Mouse (Mus musculus): ENCODE results near the gene 9430097D07Rik. TPM values are rescaled to one million over a fixed set of nuclear protein-coding genes. Genes with fewer than 3 reads are reported as not detected.

Gene 9430097D07Rik
- polyA plus RNA-seq, 1 experiment = 0.04 TPM

DNA sequence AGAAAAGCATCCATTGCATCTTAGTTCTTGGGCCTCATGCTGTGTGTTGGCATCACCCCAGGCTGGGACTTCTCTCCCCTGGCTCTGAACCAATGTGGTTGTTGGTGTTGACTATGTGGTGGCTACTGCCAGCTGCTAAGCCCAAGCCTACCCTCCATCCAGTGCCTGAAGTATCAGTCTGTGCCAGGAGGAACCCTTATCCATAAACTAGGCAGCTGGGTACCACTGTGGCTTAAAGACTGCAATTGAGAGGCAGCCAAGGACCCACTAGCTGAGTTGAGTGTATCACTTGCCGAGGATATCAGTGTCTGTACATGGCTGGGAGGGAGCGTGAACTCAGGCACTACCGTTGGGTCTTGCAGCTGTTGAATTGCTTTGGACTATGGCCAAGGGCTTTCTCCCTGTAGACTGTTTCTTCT lies 32.4 kb downstream of the 9430097D07Rik start:
- no peaks in the 10 kb centered on the region for H3K79me2 ChIP-seq (ENCODE audit: control insufficient read depth, insufficient read depth)
- no peaks in the 10 kb centered on the region for H3K36me3 ChIP-seq (ENCODE audit: control insufficient read depth, insufficient read depth)
- TF ChIP-seq MYOD1 (IDR thresholded peaks at IDR 0.05; ENCODE audit: control insufficient read depth in 1 of 3, insufficient read length in 2 of 3, low read depth in 2 of 3) = peak in 2 of 3 experiments; percentile 73 to 79
- TF ChIP-seq E2F4 (IDR thresholded peaks at IDR 0.05; ENCODE audit: insufficient read depth) = no peak
- peak in 2 of 3 experiments; percentile 5 to 57 for TF ChIP-seq MYOG (IDR thresholded peaks at IDR 0.05; ENCODE audit: control insufficient read depth in 1 of 3, insufficient read depth in 1 of 3, insufficient read length in 2 of 3, low read depth in 2 of 3)
- TF ChIP-seq SRF (IDR thresholded peaks at IDR 0.05; ENCODE audit: control insufficient read depth, insufficient read length, low read depth) = no peak
- no peak overlapping the region for H3K4me2 ChIP-seq (ENCODE audit: low read depth)
- no peak overlapping the region for H3ac ChIP-seq (ENCODE audit: control insufficient read depth, insufficient read length)
- no peaks in the 10 kb centered on the region for H3K27me3 ChIP-seq (ENCODE audit: control insufficient read depth, insufficient read depth, insufficient read length)
- H3K4me3 ChIP-seq = no peak overlapping the region

DNA sequence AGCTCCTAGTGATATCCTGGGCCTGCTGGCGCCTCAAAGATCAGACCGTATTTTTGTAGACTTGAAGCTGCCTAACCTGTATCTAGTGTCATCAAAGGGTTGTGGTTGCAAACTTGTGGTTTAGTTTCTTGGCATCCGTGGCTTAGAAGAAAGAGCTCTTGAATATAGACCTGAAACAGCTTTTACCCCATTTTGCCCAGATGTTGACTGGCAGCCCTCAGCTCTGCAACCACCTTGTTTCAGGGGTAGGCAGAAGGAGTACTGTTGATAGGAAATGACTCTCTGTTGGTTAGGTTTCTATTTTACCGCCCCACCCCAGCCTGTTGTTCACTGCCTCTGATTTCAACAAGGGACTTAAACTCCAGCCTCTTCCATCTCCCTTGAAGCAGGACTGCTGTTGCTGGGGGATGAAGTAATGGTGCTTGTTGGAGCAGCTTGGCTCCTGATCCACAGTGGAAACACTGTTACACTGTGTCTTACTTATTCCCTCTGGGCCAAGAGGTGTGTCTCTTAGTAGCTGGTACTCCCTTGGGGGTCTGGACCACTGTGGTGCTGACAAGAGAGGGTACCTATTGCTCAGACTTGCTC lies 33.4 kb downstream of the 9430097D07Rik start:
- no peaks in the 10 kb centered on the region for H3K79me2 ChIP-seq (ENCODE audit: control insufficient read depth, insufficient read depth)

DNA sequence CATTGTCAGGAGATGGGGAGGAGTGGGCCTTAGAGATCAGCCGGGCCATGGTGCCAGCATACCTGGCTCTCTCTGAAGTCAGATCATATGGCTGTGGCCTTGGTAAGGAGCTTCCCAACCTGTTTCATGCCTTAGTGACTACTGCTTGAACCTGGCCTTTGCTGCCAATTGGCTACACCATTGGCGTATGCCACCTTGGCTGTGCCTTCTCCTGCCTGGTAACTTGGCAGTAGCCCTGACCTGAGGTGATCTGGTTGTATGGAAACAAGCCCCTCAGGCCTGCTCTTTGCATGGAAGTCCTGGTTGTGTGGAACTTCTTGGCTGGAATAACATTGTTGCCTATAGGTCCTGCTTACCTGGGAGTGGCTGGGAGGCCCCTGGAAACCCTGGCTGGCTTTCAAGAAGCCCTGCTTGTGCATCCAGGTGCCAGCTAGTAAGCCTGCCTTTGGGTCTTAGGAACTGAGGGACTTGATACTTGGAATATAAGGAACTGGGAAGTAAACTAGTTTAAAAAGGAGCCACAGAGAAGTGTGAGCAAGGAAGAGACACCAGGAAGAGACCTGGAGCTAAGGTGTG lies 34.1 kb downstream of the 9430097D07Rik start:
- Histone ChIP-seq H3K4me3 (no peak overlapping the region), H3K36me3 (ENCODE audit: control insufficient read depth, insufficient read depth) (no peaks in the 10 kb centered on the region), H3ac (ENCODE audit: control insufficient read depth, insufficient read length) (no peak overlapping the region), H3K79me2 (ENCODE audit: control insufficient read depth, insufficient read depth) (no peaks in the 10 kb centered on the region), H3K4me2 (ENCODE audit: low read depth) (no peak overlapping the region), H3K27me3 (ENCODE audit: control insufficient read depth, insufficient read depth, insufficient read length) (no peaks in the 10 kb centered on the region)
- TF ChIP-seq SRF (IDR thresholded peaks at IDR 0.05; ENCODE audit: control insufficient read depth, insufficient read length, low read depth) = peak; percentile 8
- no peak for TF ChIP-seq MAX (IDR thresholded peaks at IDR 0.05; ENCODE audit: low read depth)

More for the DNA sequence above, 33.4 kb downstream of the 9430097D07Rik start:
- H3K27me3 ChIP-seq (ENCODE audit: control insufficient read depth, insufficient read depth, insufficient read length) = no peaks in the 10 kb centered on the region
- H3K36me3 ChIP-seq (ENCODE audit: control insufficient read depth, insufficient read depth) = no peaks in the 10 kb centered on the region
- no peak overlapping the region for H3K4me2 ChIP-seq (ENCODE audit: low read depth)
- no peak overlapping the region for H3ac ChIP-seq (ENCODE audit: control insufficient read depth, insufficient read length)
- TF ChIP-seq MYOD1 (IDR thresholded peaks at IDR 0.05; ENCODE audit: control insufficient read depth in 1 of 3, insufficient read length in 2 of 3, low read depth in 2 of 3) (no peak), TCF12 (IDR thresholded peaks at IDR 0.05; ENCODE audit: insufficient read depth, poor library complexity, severe bottlenecking) (no peak), POLR2AphosphoS2 (IDR thresholded peaks at IDR 0.05; ENCODE audit: insufficient read length, low read depth) (no peak), TCF3 (IDR thresholded peaks at IDR 0.05; ENCODE audit: insufficient read length, low read depth) (no peak), POLR2A (IDR thresholded peaks at IDR 0.05; ENCODE audit: insufficient read length, low read depth) (no peak), E2F4 (IDR thresholded peaks at IDR 0.05; ENCODE audit: insufficient read depth) (no peak), USF1 (IDR thresholded peaks at IDR 0.05; ENCODE audit: low read depth) (no peak), CEBPB (IDR thresholded peaks at IDR 0.05; ENCODE audit: insufficient read depth, poor library complexity, severe bottlenecking) (no peak), MYOG (IDR thresholded peaks at IDR 0.05; ENCODE audit: control insufficient read depth in 1 of 3, insufficient read depth in 1 of 3, insufficient read length in 2 of 3, low read depth in 2 of 3) (no peak), MAX (IDR thresholded peaks at IDR 0.05; ENCODE audit: low read depth) (no peak), SRF (IDR thresholded peaks at IDR 0.05; ENCODE audit: control insufficient read depth, insufficient read length, low read depth) (no peak), REST (IDR thresholded peaks at IDR 0.05; ENCODE audit: insufficient read depth, insufficient read length) (no peak)
- H3K4me3 ChIP-seq = no peak overlapping the region

DNA sequence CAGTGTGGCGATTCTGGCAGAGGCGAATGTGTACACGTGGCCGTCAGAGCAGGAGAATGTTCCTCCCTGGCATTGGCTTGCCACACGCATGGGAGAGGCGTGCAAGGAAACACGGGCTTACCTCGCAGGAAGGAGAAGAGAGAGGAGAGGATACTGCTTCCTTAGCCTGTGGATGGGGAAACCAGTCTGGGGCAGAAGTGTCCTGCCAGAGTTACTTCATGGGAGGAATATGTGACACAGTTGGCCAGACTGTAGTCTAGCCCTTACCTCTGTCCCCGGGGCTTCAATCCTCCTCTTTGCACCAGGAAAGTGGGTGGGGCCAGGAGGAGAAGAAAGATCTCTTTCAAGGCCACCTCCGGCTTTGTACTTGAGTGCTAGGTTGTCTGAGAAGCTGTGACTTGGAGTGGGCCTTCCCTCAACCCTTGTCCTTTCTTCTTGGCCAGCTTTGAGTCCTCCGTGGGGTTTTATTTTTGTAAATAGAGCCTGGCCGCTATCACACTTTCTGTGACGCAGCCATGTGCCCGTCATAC lies 36.0 kb downstream of the 9430097D07Rik start:
- H3K4me2 ChIP-seq (ENCODE audit: low read depth) = no peak overlapping the region
- no peaks in the 10 kb centered on the region for H3K36me3 ChIP-seq (ENCODE audit: control insufficient read depth, insufficient read depth)
- H3K79me2 ChIP-seq (ENCODE audit: control insufficient read depth, insufficient read depth) = no peaks in the 10 kb centered on the region
- no peak overlapping the region for H3ac ChIP-seq (ENCODE audit: control insufficient read depth, insufficient read length)
- TF ChIP-seq SRF (IDR thresholded peaks at IDR 0.05; ENCODE audit: control insufficient read depth, insufficient read length, low read depth) (no peak), TCF3 (IDR thresholded peaks at IDR 0.05; ENCODE audit: insufficient read length, low read depth) (no peak), POLR2AphosphoS2 (IDR thresholded peaks at IDR 0.05; ENCODE audit: insufficient read length, low read depth) (no peak), MYOG (IDR thresholded peaks at IDR 0.05; ENCODE audit: control insufficient read depth in 1 of 3, insufficient read depth in 1 of 3, insufficient read length in 2 of 3, low read depth in 2 of 3) (no peak), USF1 (IDR thresholded peaks at IDR 0.05; ENCODE audit: low read depth) (no peak), TCF12 (IDR thresholded peaks at IDR 0.05; ENCODE audit: insufficient read depth, poor library complexity, severe bottlenecking) (no peak), CEBPB (IDR thresholded peaks at IDR 0.05; ENCODE audit: insufficient read depth, poor library complexity, severe bottlenecking) (no peak)
- no peaks in the 10 kb centered on the region for H3K27me3 ChIP-seq (ENCODE audit: control insufficient read depth, insufficient read depth, insufficient read length)
- no peak overlapping the region for H3K4me3 ChIP-seq

DNA sequence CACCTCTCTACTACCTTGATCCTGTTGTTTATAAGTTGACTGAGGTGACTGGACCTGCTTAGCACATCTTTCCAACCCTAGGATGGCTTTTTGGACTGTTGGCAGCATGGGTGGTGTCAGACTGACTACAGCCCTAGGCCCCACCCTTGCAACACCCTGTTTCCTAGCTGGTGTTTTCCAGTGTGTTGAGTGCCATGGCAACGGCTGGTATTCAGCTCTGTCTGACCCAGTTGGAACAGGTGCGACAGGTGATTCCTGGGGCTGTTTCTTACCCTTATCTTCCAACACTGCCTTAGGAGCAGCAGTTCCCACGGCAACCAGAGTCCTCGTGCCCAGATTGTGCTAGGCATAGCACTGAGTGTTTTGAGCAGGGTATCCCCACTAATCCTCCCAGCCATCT lies 37.0 kb downstream of the 9430097D07Rik start:
- TF ChIP-seq E2F4 (IDR thresholded peaks at IDR 0.05; ENCODE audit: insufficient read depth) (no peak), REST (IDR thresholded peaks at IDR 0.05; ENCODE audit: insufficient read depth, insufficient read length) (no peak), USF1 (IDR thresholded peaks at IDR 0.05; ENCODE audit: low read depth) (no peak), SRF (IDR thresholded peaks at IDR 0.05; ENCODE audit: control insufficient read depth, insufficient read length, low read depth) (no peak), TCF12 (IDR thresholded peaks at IDR 0.05; ENCODE audit: insufficient read depth, poor library complexity, severe bottlenecking) (no peak)
- H3ac ChIP-seq (ENCODE audit: control insufficient read depth, insufficient read length) = no peak overlapping the region
- H3K4me3 ChIP-seq = no peak overlapping the region
- H3K36me3 ChIP-seq (ENCODE audit: control insufficient read depth, insufficient read depth) = no peaks in the 10 kb centered on the region
- no peaks in the 10 kb centered on the region for H3K79me2 ChIP-seq (ENCODE audit: control insufficient read depth, insufficient read depth)
- no peak overlapping the region for H3K4me2 ChIP-seq (ENCODE audit: low read depth)
- H3K27me3 ChIP-seq (ENCODE audit: control insufficient read depth, insufficient read depth, insufficient read length) = no peaks in the 10 kb centered on the region

All from myocyte (in vitro differentiated cells).